Mouse (Mus musculus) heart, postnatal 0 days (tissue): Measurements from ENCODE around the gene Slco4a1. TPM values are rescaled to one million over a fixed set of nuclear protein-coding genes. Genes with fewer than 3 reads are reported as not detected.

Experiments
- ATAC-seq: fragments of 200-750 bp; cut with Nextera tagmentation; 2 replicates; pipeline ENCODE4 v1.8.0; 2017; ENCODE audit warnings: low read depth, moderate number of reproducible peaks, moderate library complexity; ENCODE audit not compliant: insufficient read depth
- DNase-seq: peaks from one replicate; pipeline ENCODE4 v3.0.0-alpha.2; 2016; ENCODE audit warnings: low spot score
- H3K27ac ChIP-seq: fragments of 300-500 bp; sonication (generic); 2 replicates; pipeline ENCODE4 v1.5.1; 2014; ENCODE audit warnings: low read depth, mild to moderate bottlenecking
- H3K27me3 ChIP-seq: fragments of 300-500 bp; sonication (generic); 2 replicates; pipeline ENCODE4 v1.6.1; 2014; ENCODE audit warnings: low read length, mixed read lengths; ENCODE audit not compliant: control insufficient read depth, insufficient read depth
- H3K36me3 ChIP-seq: fragments of 300-500 bp; sonication (generic); replicated peaks from 2 replicates; pipeline ENCODE4 v1.6.1; 2014; ENCODE audit warnings: low read length, mixed read lengths; ENCODE audit not compliant: control insufficient read depth, insufficient read depth
- H3K4me1 ChIP-seq: fragments of 300-500 bp; sonication (generic); 2 replicates; pipeline ENCODE4 v1.6.1; 2014; ENCODE audit warnings: antibody characterized with exemption; ENCODE audit not compliant: control insufficient read depth, insufficient read depth
- H3K4me2 ChIP-seq: fragments of 300-500 bp; sonication (generic); 2 replicates; pipeline ENCODE4 v1.6.1; 2014; ENCODE audit warnings: low read depth, mild to moderate bottlenecking, low read length, moderate library complexity
- H3K4me3 ChIP-seq: fragments of 300-500 bp; sonication (generic); 2 replicates; pipeline ENCODE4 v1.5.1; 2014; ENCODE audit warnings: low read depth, low read length
- H3K9ac ChIP-seq: fragments of 300-500 bp; sonication (generic); replicated peaks from 2 replicates; pipeline ENCODE4 v1.6.1; 2014; ENCODE audit warnings: low read depth, low read length, mixed read lengths
- H3K9me3 ChIP-seq: fragments of 300-500 bp; sonication (generic); replicated peaks from 2 replicates; pipeline ENCODE4 v1.6.1; 2016; ENCODE audit warnings: low read length; ENCODE audit not compliant: control insufficient read depth
- CTCF ChIP-seq: IDR thresholded peaks from 2 replicates; pipeline ENCODE4 v1.5.1; 2016; ENCODE audit warnings: antibody characterized with exemption, control low read depth, low read depth
- EP300 ChIP-seq: IDR thresholded peaks from 2 replicates; pipeline ENCODE4 v1.6.1; 2016; ENCODE audit warnings: antibody characterized with exemption, low read depth
- WGBS: fragments of 180-500 bp; shearing (Covaris S2); extraction: QIAGEN DNeasy Blood & Tissue Kit; methylation state at CpG from one replicate; pipeline ENCODE4 v1.1.7; 2014; 5-methylcytosine and 5-hydroxymethylcytosine counted together
- polyA plus RNA-seq: library from polyadenylated mRNA; unstranded; fragments of >200 nt; fragmentation: Nextera tagmentation; extraction: Ambion mirVana; gene quantifications from 2 replicates; pipeline ENCODE4 v1.2.1, GENCODE M21; 2015
- total RNA-seq: library from RNA; depleted of rRNA; stranded (reverse); fragments of >200 nt; gene quantifications from 2 replicates; pipeline ENCODE4 v1.2.3, GENCODE M21; 2014; ENCODE audit warnings: low replicate concordance

Gene Slco4a1
- total and polyA plus RNA-seq, 2 experiments from 2014 or later = not detected

GRCm38 (mm10) chr2:180432042-180432668, 23.9 kb upstream of the Slco4a1 start:
- WGBS = 20% methylated on average over 10 of the region's 10 CpGs
- H3K27ac ChIP-seq = no peak overlapping the region
- H3K27me3 ChIP-seq = 0 out of 2 replicates have a peak, but pooled peaks cover 13% of the 10 kb centered on the region
- 0 out of 2 replicates have a peak, but pooled peaks have one; percentile 54 for ATAC-seq
- H3K4me3 ChIP-seq = no peak overlapping the region
- peak; percentile 50 for DNase-seq
- no peaks in the 10 kb centered on the region for H3K4me1 ChIP-seq
- H3K9ac ChIP-seq = 0 out of 2 replicates have a peak overlapping the region, but pooled peaks have one; percentile 18
- H3K9me3 ChIP-seq = no peaks in the 10 kb centered on the region
- no peak overlapping the region for H3K4me2 ChIP-seq
- H3K36me3 ChIP-seq = no peaks in the 10 kb centered on the region
- TF ChIP-seq CTCF (peak; percentile 92), EP300 (no peak)

GRCm38 (mm10) chr2:180432751-180433150, 23.3 kb upstream of the Slco4a1 start:
- no peaks in the 10 kb centered on the region for H3K9me3 ChIP-seq
- H3K27ac ChIP-seq = no peak overlapping the region
- no peaks in the 10 kb centered on the region for H3K4me1 ChIP-seq
- 63% methylated on average over 10 of the region's 10 CpGs for WGBS
- TF ChIP-seq CTCF (no peak), EP300 (no peak)
- H3K36me3 ChIP-seq = no peaks in the 10 kb centered on the region
- DNase-seq (no peak), ATAC-seq (no peak)
- H3K4me3 ChIP-seq = no peak overlapping the region
- 0 out of 2 replicates have a peak, but pooled peaks cover 13% of the 10 kb centered on the region for H3K27me3 ChIP-seq
- 0 out of 2 replicates have a peak overlapping the region, but pooled peaks have one; percentile 18 for H3K9ac ChIP-seq
- no peak overlapping the region for H3K4me2 ChIP-seq

- no peak for DNase-seq
- H3K4me2 ChIP-seq = no peak overlapping the region
- 0 out of 2 replicates have a peak, but pooled peaks cover 13% of the 10 kb centered on the region for H3K27me3 ChIP-seq
- WGBS = 81% methylated on average over 7 of the region's 7 CpGs
- no peak overlapping the region for H3K27ac ChIP-seq
- H3K9ac ChIP-seq = no peak overlapping the region
- H3K36me3 ChIP-seq = no peaks in the 10 kb centered on the region
- no peak for ATAC-seq
- no peak overlapping the region for H3K4me3 ChIP-seq
- TF ChIP-seq CTCF (no peak), EP300 (no peak)
- H3K4me1 ChIP-seq = no peaks in the 10 kb centered on the region
- no peaks in the 10 kb centered on the region for H3K9me3 ChIP-seq
These were observed 22.7 kb upstream of the Slco4a1 start for GRCm38 (mm10) chr2:180433350-180433749.

GRCm38 (mm10) chr2:180435341-180435926, 20.6 kb upstream of the Slco4a1 start:
- no peak for DNase-seq
- Histone ChIP-seq H3K9ac (no peak overlapping the region), H3K4me3 (no peak overlapping the region), H3K4me2 (no peak overlapping the region), H3K27me3 (0 out of 2 replicates have a peak, but pooled peaks cover 8% of the 10 kb centered on the region), H3K36me3 (no peaks in the 10 kb centered on the region), H3K9me3 (no peaks in the 10 kb centered on the region), H3K27ac (no peak overlapping the region; the same call in 1 of the 2 replicates), H3K4me1 (no peaks in the 10 kb centered on the region)
- no peak for ATAC-seq
- no peak for TF ChIP-seq EP300
- no peak for TF ChIP-seq CTCF
- 53% methylated on average over 4 of the region's 4 CpGs for WGBS

GRCm38 (mm10) chr2:180437149-180437864, 18.7 kb upstream of the Slco4a1 start:
- ATAC-seq = no peak

More at GRCm38 (mm10) chr2:180437149-180437864, 18.7 kb upstream of the Slco4a1 start:
- H3K27ac ChIP-seq = no peak overlapping the region
- TF ChIP-seq CTCF (no peak), EP300 (no peak)
- no peak overlapping the region for H3K4me3 ChIP-seq
- no peak overlapping the region for H3K9ac ChIP-seq
- WGBS = 44% methylated on average over 5 of the region's 5 CpGs
- H3K27me3 ChIP-seq = 0 out of 2 replicates have a peak, but pooled peaks cover 8% of the 10 kb centered on the region
- H3K4me1 ChIP-seq = peaks cover 4% of the 10 kb centered on the region; the same call in 1 of the 2 replicates
- H3K4me2 ChIP-seq = no peak overlapping the region
- H3K9me3 ChIP-seq = no peaks in the 10 kb centered on the region
- no peak for DNase-seq
- H3K36me3 ChIP-seq = no peaks in the 10 kb centered on the region
